Mouse (Mus musculus) midbrain, postnatal 0 days (tissue): ENCODE data around the gene P3h4. TPM values are rescaled to one million over a fixed set of nuclear protein-coding genes. Genes with fewer than 3 reads are reported as not detected.
A peak's percentile ranks its signal among the peaks of the same experiment; 100 is the strongest.

Experiments used
- ATAC-seq: fragments of 200-750 bp; cut with Nextera tagmentation; 2 replicates; pipeline ENCODE4 v1.8.0; 2017; ENCODE audit warnings: moderate number of reproducible peaks, mild to moderate bottlenecking, moderate TSS enrichment, moderate library complexity; ENCODE audit not compliant: low FRiP score
- DNase-seq: peaks from one replicate; pipeline ENCODE4 v3.0.0-alpha.2; 2015; ENCODE audit warnings: low spot score
- H3K27ac ChIP-seq: fragments of 300-500 bp; sonication (generic); 2 replicates; pipeline ENCODE4 v1.5.1; 2014; ENCODE audit warnings: low read depth, mild to moderate bottlenecking, low read length, mixed read lengths
- H3K27me3 ChIP-seq: fragments of 300-500 bp; sonication (generic); 2 replicates; pipeline ENCODE4 v1.6.1; 2014; ENCODE audit warnings: low read length, control low read depth, mixed read lengths; ENCODE audit not compliant: insufficient read depth
- H3K36me3 ChIP-seq: fragments of 300-500 bp; sonication (generic); 2 replicates; pipeline ENCODE4 v1.6.1; 2014; ENCODE audit warnings: low read length, control low read depth, mixed read lengths; ENCODE audit not compliant: insufficient read depth
- H3K4me1 ChIP-seq: fragments of 300-500 bp; sonication (generic); 2 replicates; pipeline ENCODE4 v1.6.1; 2014; ENCODE audit warnings: mild to moderate bottlenecking, control low read depth, antibody characterized with exemption, low read length, mixed read lengths; ENCODE audit not compliant: insufficient read depth
- H3K4me2 ChIP-seq: fragments of 300-500 bp; sonication (generic); 2 replicates; pipeline ENCODE4 v1.6.1; 2014; ENCODE audit warnings: low read depth, mild to moderate bottlenecking, low read length, mixed read lengths; ENCODE audit not compliant: poor library complexity, severe bottlenecking
- H3K4me3 ChIP-seq: fragments of 300-500 bp; sonication (generic); 2 replicates; pipeline ENCODE4 v1.5.1; 2014; ENCODE audit warnings: low read depth, mild to moderate bottlenecking, low read length, moderate library complexity
- H3K9ac ChIP-seq: fragments of 300-500 bp; sonication (generic); replicated peaks from 2 replicates; pipeline ENCODE4 v1.6.1; 2014; ENCODE audit warnings: mild to moderate bottlenecking, low read length, moderate library complexity, mixed read lengths; ENCODE audit not compliant: poor library complexity, severe bottlenecking
- H3K9me3 ChIP-seq: fragments of 300-500 bp; sonication (generic); 2 replicates; pipeline ENCODE4 v1.6.1; 2016; ENCODE audit warnings: low read length, control low read depth
- CTCF ChIP-seq: IDR thresholded peaks from 2 replicates; pipeline ENCODE4 v1.5.1; 2016; ENCODE audit warnings: antibody characterized with exemption, mild to moderate bottlenecking
- WGBS: fragments of 180-500 bp; shearing (Covaris S2); extraction: QIAGEN DNeasy Blood & Tissue Kit; methylation state at CpG from one replicate; pipeline ENCODE4 v1.1.7; 2014; 5-methylcytosine and 5-hydroxymethylcytosine counted together
- polyA plus RNA-seq: library from polyadenylated mRNA; unstranded; fragments of >200 nt; fragmentation: Nextera tagmentation; extraction: Ambion mirVana; gene quantifications from 2 replicates; pipeline ENCODE4 v1.2.1, GENCODE M21; 2015
- total RNA-seq: library from RNA; depleted of rRNA; stranded (reverse); fragments of >200 nt; gene quantifications from 2 replicates; pipeline ENCODE4 v1.2.3, GENCODE M21; 2014

Gene P3h4
- total and polyA plus RNA-seq, 2 experiments from 2014 or later: 23.4 to 26.0 TPM

GRCm38 (mm10) chr11:100391081-100391883, 23.4 kb downstream of the P3h4 start:
- 68% methylated on average over 9 of the region's 9 CpGs for WGBS
- H3K27ac ChIP-seq: no peak overlapping the region
- H3K9me3 ChIP-seq: no peaks in the 10 kb centered on the region
- peaks cover 15% of the 10 kb centered on the region for H3K4me1 ChIP-seq
- ATAC-seq (0 out of 2 replicates have a peak, but pooled peaks have one; percentile 12), DNase-seq (peak; percentile 43)
- TF ChIP-seq CTCF: peak; percentile 35
- no peak overlapping the region for H3K9ac ChIP-seq
- H3K36me3 ChIP-seq: no peaks in the 10 kb centered on the region
- H3K4me3 ChIP-seq: no peak overlapping the region
- no peaks in the 10 kb centered on the region for H3K27me3 ChIP-seq
- no peak overlapping the region for H3K4me2 ChIP-seq

GRCm38 (mm10) chr11:100389931-100390445, 24.6 kb downstream of the P3h4 start:
- Histone ChIP-seq H3K27ac (no peak overlapping the region), H3K9me3 (no peaks in the 10 kb centered on the region), H3K4me2 (no peak overlapping the region), H3K27me3 (no peaks in the 10 kb centered on the region), H3K36me3 (peaks cover 10% of the 10 kb centered on the region), H3K9ac (no peak overlapping the region), H3K4me3 (no peak overlapping the region), H3K4me1 (peaks cover 2% of the 10 kb centered on the region; the same call in 1 of the 2 replicates)
- 42% methylated on average over 8 of the region's 8 CpGs for WGBS
- DNase-seq (no peak), ATAC-seq (no peak)
- no peak for TF ChIP-seq CTCF

- no peak overlapping the region for H3K27ac ChIP-seq
- no peaks in the 10 kb centered on the region for H3K4me1 ChIP-seq
- no peaks in the 10 kb centered on the region for H3K9me3 ChIP-seq
- DNase-seq (no peak), ATAC-seq (no peak)
- H3K9ac ChIP-seq: no peak overlapping the region
- no peak overlapping the region for H3K4me2 ChIP-seq
- no peak for TF ChIP-seq CTCF
- H3K27me3 ChIP-seq: no peaks in the 10 kb centered on the region
- H3K36me3 ChIP-seq: peaks cover 20% of the 10 kb centered on the region
- 85% methylated on average over 6 of the region's 6 CpGs for WGBS
- no peak overlapping the region for H3K4me3 ChIP-seq
Measured at GRCm38 (mm10) chr11:100388588-100388987, 26.0 kb downstream of the P3h4 start.

DNA sequence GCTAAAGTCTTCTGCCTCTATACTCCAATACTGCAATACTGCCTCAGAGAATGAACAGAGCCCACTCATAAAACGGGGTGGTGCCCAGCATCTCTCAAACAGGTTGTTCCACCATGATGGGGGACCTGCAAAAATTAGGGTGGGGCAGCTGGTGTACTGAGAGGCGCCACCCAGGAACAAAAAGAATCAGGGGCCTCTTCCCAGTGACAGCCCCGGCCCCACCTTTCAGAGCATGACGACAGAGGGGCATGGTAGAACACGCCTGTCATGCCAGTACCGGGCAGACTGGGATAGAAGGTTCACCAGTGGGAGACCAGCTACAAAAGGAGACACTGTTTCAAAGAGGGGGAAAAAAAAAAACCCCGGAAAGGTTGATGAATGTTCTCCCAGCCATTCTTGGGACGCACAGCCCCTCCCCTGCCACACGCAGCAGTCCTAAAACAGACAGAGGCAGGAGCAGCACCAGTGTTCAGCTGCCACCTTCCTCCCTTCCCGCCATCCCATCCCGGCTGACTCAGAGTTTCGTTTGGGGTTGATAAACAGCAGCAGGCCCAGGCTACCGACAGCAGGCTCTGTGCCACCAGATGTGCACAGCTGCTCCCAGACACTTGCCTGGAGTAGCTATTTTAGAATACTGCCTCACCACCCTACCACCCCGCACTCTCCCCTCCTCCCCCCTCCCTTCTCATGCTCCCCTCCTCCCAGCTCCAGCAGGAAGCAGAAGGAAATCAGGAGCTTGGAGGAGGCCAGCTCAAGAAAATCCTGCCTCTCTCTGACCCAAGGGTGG, 26.9 kb downstream of the P3h4 start:
- 62% methylated on average over 14 of the region's 14 CpGs for WGBS
- Histone ChIP-seq H3K27ac (no peak overlapping the region), H3K4me3 (no peak overlapping the region), H3K4me1 (no peaks in the 10 kb centered on the region), H3K27me3 (no peaks in the 10 kb centered on the region), H3K4me2 (no peak overlapping the region), H3K9ac (no peak overlapping the region), H3K36me3 (peaks cover 28% of the 10 kb centered on the region), H3K9me3 (no peaks in the 10 kb centered on the region)
- ATAC-seq: no peak
- TF ChIP-seq CTCF: no peak
- no peak for DNase-seq

DNA sequence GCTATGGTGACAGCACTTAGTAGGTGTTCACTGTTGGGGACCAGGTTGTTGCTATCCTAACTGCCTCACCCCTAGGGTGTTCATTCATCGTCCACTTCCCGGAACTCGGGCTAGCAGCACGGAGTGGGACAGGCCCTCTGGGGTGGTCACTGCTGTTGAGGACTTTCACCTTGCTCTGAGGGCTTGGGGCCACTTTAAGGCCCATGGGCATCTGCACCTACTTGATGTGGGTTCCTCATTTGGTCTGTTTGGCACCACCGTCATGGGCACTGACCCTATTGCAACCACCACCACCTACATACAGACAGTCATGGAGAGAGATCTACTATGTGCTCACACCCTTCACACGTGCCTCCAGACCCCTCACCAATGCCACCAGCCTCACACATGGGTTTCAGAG, 27.5 kb downstream of the P3h4 start:
- 86% methylated on average over 6 of the region's 6 CpGs for WGBS

DNA sequence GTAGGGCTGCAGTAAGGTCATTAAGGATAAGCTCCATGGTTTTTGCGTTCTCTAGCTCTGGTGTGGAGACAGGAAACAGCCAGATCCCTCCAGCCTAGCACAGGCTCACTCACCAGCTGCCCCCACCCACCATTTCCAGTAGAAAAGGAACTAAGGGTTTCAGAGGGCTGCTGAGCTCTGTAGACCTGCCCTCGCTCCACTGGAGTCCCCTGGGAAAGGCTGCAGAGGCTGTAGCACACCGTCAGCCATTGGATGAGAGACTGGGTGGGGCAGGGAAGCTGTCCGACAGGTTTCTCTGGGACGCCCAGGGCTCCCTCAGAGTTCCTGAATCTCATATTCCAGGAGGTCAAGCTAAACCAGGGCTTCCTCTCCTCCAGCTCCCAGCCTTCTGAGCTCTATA, 28.1 kb downstream of the P3h4 start:
- Histone ChIP-seq H3K4me3 (no peak overlapping the region), H3K36me3 (peaks cover 40% of the 10 kb centered on the region), H3K27me3 (no peaks in the 10 kb centered on the region), H3K27ac (no peak overlapping the region), H3K4me1 (no peaks in the 10 kb centered on the region), H3K9ac (no peak overlapping the region), H3K4me2 (no peak overlapping the region), H3K9me3 (no peaks in the 10 kb centered on the region)
- no peak for ATAC-seq
- WGBS: 49% methylated on average over 5 of the region's 5 CpGs
- no peak for DNase-seq
- TF ChIP-seq CTCF: no peak

More for the DNA sequence above, 27.5 kb downstream of the P3h4 start:
- peaks cover 35% of the 10 kb centered on the region for H3K36me3 ChIP-seq
- no peak for TF ChIP-seq CTCF
- no peak overlapping the region for H3K4me3 ChIP-seq
- no peaks in the 10 kb centered on the region for H3K27me3 ChIP-seq
- no peak for ATAC-seq
- no peaks in the 10 kb centered on the region for H3K9me3 ChIP-seq
- no peaks in the 10 kb centered on the region for H3K4me1 ChIP-seq
- no peak overlapping the region for H3K27ac ChIP-seq
- no peak for DNase-seq
- no peak overlapping the region for H3K4me2 ChIP-seq
- H3K9ac ChIP-seq: no peak overlapping the region
